Mouse (Mus musculus) embryonic stem cell, embryonic (primary cell): Measurements from ENCODE around the gene Cdh23.

Experiments
- CTCF ChIA-PET, 4 experiments: fragments of 300-600 bp in 2 of 4; fragments of 350-600 bp in 2 of 4; sonication (Branson Sonifier 250); formaldehyde crosslinking; loops; one replicate each; lab custom pipeline; 2022; ENCODE audit warnings: inconsistent platforms in 2 of 4; lab: Charles Lee
- POLR2A ChIA-PET, 4 experiments: fragments of 300-600 bp in 2 of 4; fragments of 350-600 bp in 2 of 4; sonication (Branson Sonifier 250); formaldehyde crosslinking; loops; one replicate each; lab custom pipeline; 2022; ENCODE audit warnings: antibody characterized with exemption in 4 of 4, inconsistent platforms in 1 of 4; lab: Charles Lee

Cdh23 gene

DNA sequence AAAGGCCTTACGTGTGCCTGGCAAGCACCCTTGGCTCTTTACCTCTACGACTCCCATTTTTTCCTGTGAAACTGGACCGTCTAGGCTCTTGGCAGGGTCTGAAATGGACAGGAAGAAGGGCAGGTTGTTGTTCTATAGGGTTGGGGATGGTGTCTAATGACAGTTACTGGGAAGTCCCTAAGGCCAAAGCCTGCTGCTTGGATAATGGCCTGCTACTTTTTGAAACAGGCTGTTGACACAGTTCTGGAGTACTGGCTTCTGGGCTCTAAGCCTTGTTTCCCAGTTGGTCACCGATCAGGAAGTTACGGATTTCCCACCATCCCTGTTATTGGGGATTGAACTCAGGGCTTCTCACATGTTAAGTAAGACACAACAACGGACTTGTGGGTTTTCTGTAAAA is 415.9 kb downstream of the Cdh23 start:
- CTCF ChIA-PET: interaction anchor here in 2 of 4 experiments (0.7 to 1.0 kb wide), 2 partner anchors 19 to 34 kb away, joined by 3 to 6 read pairs; no protein-coding TSS in a partner anchor
- POLR2A ChIA-PET: interaction anchor here in 2 of 4 experiments (0.9 to 2.1 kb wide), 4 partner anchors 9 to 330 kb away, joined by 3 to 7 read pairs (median 3); no protein-coding TSS in a partner anchor

DNA sequence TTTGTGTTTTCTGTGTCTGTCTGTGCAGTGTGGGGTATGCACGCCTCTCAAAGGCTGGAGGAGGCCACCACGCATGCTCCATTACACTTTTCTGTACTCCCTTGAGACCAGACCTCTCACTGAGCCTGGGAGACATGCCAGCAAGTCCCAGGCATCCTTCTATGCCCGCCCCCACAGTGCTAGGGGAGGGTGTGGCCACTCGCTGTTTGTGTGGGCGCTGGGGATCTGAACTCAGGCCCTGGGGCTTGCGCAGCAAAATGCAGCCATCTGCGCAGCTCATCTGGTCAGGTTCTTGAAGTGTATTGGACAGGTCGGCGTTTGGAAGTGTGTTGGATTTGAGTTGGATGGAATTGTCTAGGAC is 416.4 kb downstream of the Cdh23 start:
- ChIA-PET CTCF (interaction anchor here in 2 of 4 experiments (0.7 to 1.0 kb wide), 2 partner anchors 19 to 34 kb away, joined by 3 to 6 read pairs; no protein-coding TSS in a partner anchor), POLR2A (interaction anchor here in 2 of 4 experiments (0.9 to 2.1 kb wide), 4 partner anchors 9 to 329 kb away, joined by 3 to 7 read pairs (median 3); no protein-coding TSS in a partner anchor)

DNA sequence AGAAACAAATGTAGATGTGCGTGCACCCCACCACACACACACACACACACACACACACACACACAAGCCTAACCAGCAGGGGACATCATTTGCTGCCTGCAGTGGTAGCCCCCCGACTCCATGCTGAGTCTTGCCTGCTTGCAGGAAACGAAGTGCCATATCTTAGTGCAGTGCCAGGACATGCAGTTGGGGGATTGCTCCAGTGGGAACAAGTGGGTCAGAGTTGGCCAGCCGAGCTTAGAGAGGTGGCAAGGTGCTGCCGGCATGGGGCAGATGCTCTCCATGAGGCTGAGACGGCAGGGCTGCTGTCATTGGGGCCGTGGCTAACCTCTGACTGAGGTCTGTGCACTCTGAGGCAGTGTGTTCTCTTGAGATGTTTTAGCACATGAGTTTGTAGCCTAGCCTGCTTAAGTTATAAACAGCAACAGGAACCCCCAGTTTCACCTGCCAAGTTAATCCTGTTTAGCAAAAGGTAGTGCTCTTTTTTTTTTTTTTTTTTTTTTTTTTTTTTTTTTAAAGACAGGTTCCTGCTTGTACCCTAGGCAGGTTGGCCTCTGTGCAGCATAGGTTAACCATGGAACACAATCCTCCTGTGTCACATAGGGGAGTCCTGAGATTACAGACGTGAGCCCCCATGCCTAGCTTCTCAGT is 416.9 kb downstream of the Cdh23 start:
- ChIA-PET POLR2A (interaction anchor here in 2 of 4 experiments (0.8 to 2.1 kb wide), 7 partner anchors 8 to 329 kb away, joined by 3 to 7 read pairs (median 3); no protein-coding TSS in a partner anchor), CTCF (interaction anchor here in 2 of 4 experiments (0.6 to 1.0 kb wide), 3 partner anchors 20 to 178 kb away, joined by 3 to 6 read pairs (median 3); no protein-coding TSS in a partner anchor)

- ChIA-PET POLR2A (interaction anchor here in 2 of 4 experiments (0.8 to 2.1 kb wide), 6 partner anchors 8 to 94 kb away, joined by 3 to 7 read pairs (median 3); no protein-coding TSS in a partner anchor), CTCF (interaction anchor here in 1 of 4 experiments (0.6 kb wide), 1 partner anchor 179 kb away, joined by 3 read pairs; no protein-coding TSS in a partner anchor)
Measured at GRCm38 (mm10) chr10:60278786-60279185, 417.5 kb downstream of the Cdh23 start.

- ChIA-PET POLR2A (interaction anchor here in 2 of 4 experiments (0.9 to 1.8 kb wide), 9 partner anchors 11 to 95 kb away, joined by 3 to 4 read pairs (median 3); no protein-coding TSS in a partner anchor), CTCF (interaction anchor here in 1 of 4 experiments (0.7 to 1.1 kb wide), 2 partner anchors 31 to 130 kb away, joined by 3 read pairs; no protein-coding TSS in a partner anchor)
Measured at GRCm38 (mm10) chr10:60278006-60278399, 418.3 kb downstream of the Cdh23 start.

GRCm38 (mm10) chr10:60277207-60278005 is 418.9 kb downstream of the Cdh23 start, which contains the start of gene Psap:
Gene Psap (plus strand): TSS chr10:60277627.
- CTCF ChIA-PET: interaction anchor here in 2 of 4 experiments (0.6 to 1.1 kb wide), 3 partner anchors 31 to 135 kb away, joined by 3 to 5 read pairs (median 3); no protein-coding TSS in a partner anchor
- POLR2A ChIA-PET: interaction anchor here in 3 of 4 experiments (0.6 to 1.8 kb wide), 10 partner anchors 12 to 83 kb away, joined by 3 to 7 read pairs (median 3); no protein-coding TSS in a partner anchor

- ChIA-PET POLR2A (interaction anchor here in 2 of 4 experiments (0.8 to 1.6 kb wide), 4 partner anchors 10 to 27 kb away, joined by 3 to 5 read pairs (median 4); no protein-coding TSS in a partner anchor), CTCF (interaction anchor here in 2 of 4 experiments (0.5 to 0.7 kb wide), 2 partner anchors 257 to 780 kb away, joined by 3 to 5 read pairs; no protein-coding TSS in a partner anchor)
Measured at GRCm38 (mm10) chr10:60273382-60273781, 422.9 kb downstream of the Cdh23 start.

GRCm38 (mm10) chr10:60272241-60272640 is 424.0 kb downstream of the Cdh23 start:
- ChIA-PET CTCF (interaction anchor here in 3 of 4 experiments (0.5 to 1.3 kb wide), 5 partner anchors 27 to 279 kb away, joined by 3 to 9 read pairs (median 5); no protein-coding TSS in a partner anchor), POLR2A (interaction anchor here in 2 of 4 experiments (0.6 to 1.6 kb wide), 3 partner anchors 20 to 452 kb away, joined by 3 to 4 read pairs (median 3); no protein-coding TSS in a partner anchor)

DNA sequence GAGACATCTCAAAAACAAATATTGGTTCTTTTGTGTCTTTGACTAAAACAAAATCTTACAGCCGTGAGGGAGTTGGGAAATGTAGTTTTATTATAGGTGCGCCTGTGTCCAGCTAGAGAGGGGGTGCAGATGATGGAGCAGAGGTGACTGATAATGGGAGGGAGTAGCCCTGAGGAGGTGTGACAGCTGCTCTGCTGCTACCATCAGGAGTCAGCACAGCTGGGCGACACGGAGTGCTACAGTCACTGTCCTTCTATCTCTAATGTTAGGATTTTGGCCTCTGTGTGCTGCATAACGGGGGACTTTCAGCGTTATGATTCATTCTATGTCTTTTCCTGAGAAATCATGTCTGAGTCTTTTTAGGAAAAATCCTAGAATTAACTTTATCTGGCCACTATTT is 425.3 kb downstream of the Cdh23 start:
- ChIA-PET POLR2A (interaction anchor here in 1 of 4 experiments (2.0 kb wide), 1 partner anchor 13 kb away, joined by 6 read pairs; no protein-coding TSS in a partner anchor), CTCF (no interaction called here)

DNA sequence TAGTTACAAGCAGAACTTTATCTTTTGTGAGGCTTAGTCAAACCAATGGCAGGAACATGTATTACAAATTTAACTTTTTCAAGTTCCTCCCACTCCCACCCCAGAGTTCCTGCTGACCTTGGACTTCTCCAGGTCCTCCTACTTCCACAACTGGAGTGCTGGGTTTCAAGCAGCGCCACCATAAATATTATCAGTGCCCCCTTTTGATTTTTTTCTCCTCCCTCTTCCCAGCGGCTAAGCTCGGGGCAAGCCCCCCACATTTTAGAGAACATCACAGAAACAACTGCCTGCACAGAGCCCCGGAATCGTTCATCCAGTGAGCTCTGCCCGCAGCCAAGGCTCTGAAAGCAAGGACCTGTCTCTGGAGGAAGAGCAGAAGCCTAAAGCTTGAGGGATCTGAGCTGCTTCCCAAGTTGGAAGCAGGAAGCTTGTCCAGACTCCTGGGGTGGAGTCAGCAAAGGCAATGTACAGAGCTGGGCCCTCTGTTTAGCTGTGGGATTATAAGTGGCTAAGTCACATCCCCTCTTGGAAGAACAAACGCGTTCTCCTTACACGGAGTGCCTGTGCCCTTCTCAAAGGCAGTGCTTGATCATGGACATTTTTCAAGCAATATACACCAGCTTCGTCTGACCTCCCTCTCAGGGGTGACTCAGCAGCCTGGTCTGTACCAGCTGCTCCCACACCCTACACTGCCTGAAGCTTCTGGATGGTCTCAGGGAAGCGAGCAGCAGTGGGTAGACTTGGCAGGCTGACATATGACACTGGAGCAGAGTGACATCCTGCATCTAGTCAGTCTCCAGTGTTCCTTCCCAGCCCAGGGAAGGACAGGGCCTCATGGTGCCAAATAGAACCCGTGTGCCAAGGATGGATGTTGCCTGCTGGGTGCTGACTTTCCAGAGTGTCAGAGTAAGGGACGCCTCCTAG is 426.9 kb downstream of the Cdh23 start:
- CTCF ChIA-PET: interaction anchor here in 2 of 4 experiments (0.5 to 1.2 kb wide), 5 partner anchors 19 to 162 kb away, joined by 3 to 4 read pairs (median 3); no protein-coding TSS in a partner anchor
- POLR2A ChIA-PET: interaction anchor here in 3 of 4 experiments (0.5 to 2.0 kb wide), 9 partner anchors 12 to 317 kb away, joined by 3 to 6 read pairs (median 3); partner anchors contain the start of gene Ddit4 (in 1 of the 3)

DNA sequence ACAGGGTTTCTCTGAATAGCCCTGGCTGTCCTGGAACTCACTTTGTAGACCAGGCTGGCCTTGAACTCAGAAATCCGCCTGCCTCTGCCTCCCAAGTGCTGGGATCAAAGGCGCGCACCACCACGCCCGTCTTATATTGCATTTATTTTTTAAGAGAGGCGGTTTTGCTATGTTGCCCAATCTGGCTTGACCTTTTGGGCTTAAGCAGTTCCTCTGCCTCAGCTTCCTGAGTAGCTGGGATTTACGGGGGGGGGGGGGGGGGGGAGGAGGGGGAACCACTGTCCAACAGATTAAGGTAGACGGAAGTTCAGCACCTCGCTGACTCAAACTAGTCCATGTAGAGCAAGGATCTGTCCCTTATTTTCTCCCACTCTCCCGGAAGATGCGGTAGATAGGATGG is 427.6 kb downstream of the Cdh23 start:
- CTCF ChIA-PET: interaction anchor here in 1 of 4 experiments (0.8 to 1.0 kb wide), 2 partner anchors 24 to 77 kb away, joined by 3 read pairs; no protein-coding TSS in a partner anchor
- POLR2A ChIA-PET: interaction anchor here in 2 of 4 experiments (0.7 to 1.5 kb wide), 7 partner anchors 11 to 317 kb away, joined by 3 to 6 read pairs (median 3); partner anchors contain the start of gene Ddit4 (in 1 of the 2)

- POLR2A ChIA-PET: interaction anchor here in 1 of 4 experiments (0.5 to 1.5 kb wide), 4 partner anchors 10 to 82 kb away, joined by 3 to 11 read pairs (median 3); no protein-coding TSS in a partner anchor
Measured at GRCm38 (mm10) chr10:60266842-60267401, 429.4 kb downstream of the Cdh23 start.

DNA sequence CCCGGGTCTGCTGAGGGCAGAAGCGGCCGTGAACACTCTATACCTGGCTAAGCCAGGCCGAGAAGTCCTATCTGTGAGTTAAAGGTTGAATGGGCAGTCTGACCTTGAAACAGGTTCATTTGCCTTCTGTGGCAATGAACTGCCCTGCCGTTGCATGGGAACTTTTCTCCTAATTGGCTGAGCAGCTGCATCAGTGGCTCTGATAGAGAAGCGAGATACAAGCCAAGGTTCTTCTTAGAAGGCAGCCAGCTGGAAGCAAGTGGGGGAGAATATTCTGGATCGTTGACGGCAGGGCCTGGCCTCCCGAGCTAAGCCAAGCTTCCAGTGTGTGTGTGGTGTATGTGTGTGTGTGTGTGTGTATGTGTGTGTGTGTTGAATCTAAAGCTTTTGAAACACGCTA is 431.0 kb downstream of the Cdh23 start:
- ChIA-PET POLR2A (interaction anchor here in 2 of 4 experiments (0.9 to 3.7 kb wide), 4 partner anchors 13 to 31 kb away, joined by 3 to 27 read pairs (median 4); no protein-coding TSS in a partner anchor), CTCF (interaction anchor here (0.7 to 1.5 kb wide), 4 partner anchors 10 to 20 kb away, joined by 3 to 4 read pairs (median 4); no protein-coding TSS in a partner anchor)

More at GRCm38 (mm10) chr10:60266842-60267401, 429.4 kb downstream of the Cdh23 start:
- CTCF ChIA-PET: interaction anchor here in 2 of 4 experiments (0.8 to 2.6 kb wide), 2 partner anchors 20 to 76 kb away, joined by 3 to 9 read pairs; no protein-coding TSS in a partner anchor

DNA sequence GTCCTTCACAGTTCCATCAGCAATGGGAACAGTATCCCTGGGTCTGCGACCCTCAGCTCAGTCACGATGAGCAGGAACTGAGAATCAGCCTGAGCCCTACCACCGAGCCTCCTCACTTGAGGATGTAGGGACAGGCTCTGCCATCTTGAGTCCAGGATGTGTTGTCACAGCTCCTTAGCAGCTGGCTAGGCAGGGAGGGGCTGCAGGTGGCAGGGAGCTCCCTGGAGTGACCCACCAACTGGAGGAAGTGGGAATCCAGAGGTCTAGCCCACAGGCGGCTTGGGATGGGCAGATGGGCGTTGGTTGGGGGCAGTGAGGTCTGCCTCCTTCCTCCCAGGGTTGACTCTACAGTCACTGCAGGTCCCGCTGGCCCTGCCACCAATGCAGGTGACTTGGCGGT is 432.9 kb downstream of the Cdh23 start:
- POLR2A ChIA-PET: interaction anchor here in 2 of 4 experiments (0.8 to 3.7 kb wide), 6 partner anchors 10 to 17 kb away, joined by 3 to 27 read pairs (median 5); partner anchors contain the start of gene Psap (in 1 of the 2)

DNA sequence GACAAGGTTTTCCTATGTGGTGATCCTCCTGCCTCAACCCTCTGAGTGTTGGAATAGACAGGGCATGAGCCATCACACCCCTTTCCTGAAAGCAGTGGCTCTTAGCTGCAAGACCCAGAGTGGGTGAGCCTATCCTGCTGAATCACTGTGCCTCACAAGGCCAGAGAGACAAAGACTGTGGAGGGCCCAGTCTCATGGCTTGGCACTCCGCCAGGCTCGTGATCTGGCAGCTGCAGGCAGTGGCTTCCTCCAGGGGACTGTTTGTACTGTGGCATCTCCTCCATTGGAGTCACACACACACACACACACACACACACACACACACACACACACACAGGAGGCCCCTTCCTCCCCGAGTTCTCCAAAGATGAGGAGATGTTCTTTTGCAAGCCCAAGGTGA is 433.9 kb downstream of the Cdh23 start:
- POLR2A ChIA-PET: interaction anchor here in 3 of 4 experiments (0.6 to 3.7 kb wide), 7 partner anchors 10 to 393 kb away, joined by 3 to 27 read pairs (median 4); no protein-coding TSS in a partner anchor
- CTCF ChIA-PET: interaction anchor here in 3 of 4 experiments (0.7 to 2.8 kb wide), 4 partner anchors 16 to 431 kb away, joined by 3 to 11 read pairs (median 4); no protein-coding TSS in a partner anchor

More for the DNA sequence above, 432.9 kb downstream of the Cdh23 start:
- CTCF ChIA-PET: interaction anchor here in 1 of 4 experiments (0.7 to 2.8 kb wide), 3 partner anchors 17 to 369 kb away, joined by 3 to 11 read pairs (median 3); no protein-coding TSS in a partner anchor
